Mouse (Mus musculus): ENCODE measurements around the gene Ccdc171. TPM values are rescaled to one million over a fixed set of nuclear protein-coding genes. Genes with fewer than 3 reads are reported as not detected.
"Not testable (repeated sequence)": the region's sequence is repeated elsewhere in the genome, so short reads cannot be mapped to it uniquely, and the experiment has no call there.

Gene Ccdc171
- total RNA-seq, 4 experiments from 2014 or later = 2.6 to 3.4 (median 2.9) TPM

DNA sequence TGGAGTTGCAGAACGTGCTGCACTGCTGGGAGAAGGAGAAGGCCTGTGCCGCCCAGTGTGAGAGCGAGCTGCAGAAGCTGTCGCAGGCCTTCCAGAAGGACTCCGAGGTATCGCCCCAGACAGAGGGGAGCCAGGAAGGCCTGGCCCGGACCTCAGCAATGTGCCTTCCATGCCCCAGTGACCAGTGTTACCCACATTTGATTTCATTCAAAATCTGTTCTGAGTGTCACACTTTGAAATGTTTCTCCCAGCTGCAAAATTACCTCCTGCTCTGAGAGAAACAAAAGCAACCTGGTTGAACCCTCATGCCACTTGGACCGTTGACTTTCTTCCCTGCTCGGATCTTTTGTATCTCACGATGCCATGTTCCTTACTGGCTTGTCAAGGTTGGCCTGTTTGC is 133.1 kb downstream of the Ccdc171 start:
- no peak for DNase-seq

DNA sequence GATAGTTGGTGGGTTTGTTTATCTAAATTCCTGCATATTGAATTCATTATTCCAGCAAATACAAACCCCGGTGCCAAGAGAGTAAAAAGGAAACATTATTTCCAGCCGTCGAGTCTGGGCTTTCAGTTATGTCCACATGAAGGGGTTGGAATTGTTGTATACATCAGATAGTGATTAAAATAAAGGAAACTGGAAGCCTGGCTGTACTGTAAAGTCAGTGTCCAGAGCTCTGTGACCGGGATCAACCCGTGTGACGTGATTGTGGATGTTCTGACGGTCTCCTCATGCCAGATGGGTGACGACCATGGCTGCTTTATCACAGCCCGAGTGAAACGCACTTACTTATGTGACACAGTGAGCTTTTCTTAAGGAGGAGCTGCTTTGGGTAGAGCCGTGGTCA is 134.1 kb downstream of the Ccdc171 start:
- DNase-seq = no peak

DNA sequence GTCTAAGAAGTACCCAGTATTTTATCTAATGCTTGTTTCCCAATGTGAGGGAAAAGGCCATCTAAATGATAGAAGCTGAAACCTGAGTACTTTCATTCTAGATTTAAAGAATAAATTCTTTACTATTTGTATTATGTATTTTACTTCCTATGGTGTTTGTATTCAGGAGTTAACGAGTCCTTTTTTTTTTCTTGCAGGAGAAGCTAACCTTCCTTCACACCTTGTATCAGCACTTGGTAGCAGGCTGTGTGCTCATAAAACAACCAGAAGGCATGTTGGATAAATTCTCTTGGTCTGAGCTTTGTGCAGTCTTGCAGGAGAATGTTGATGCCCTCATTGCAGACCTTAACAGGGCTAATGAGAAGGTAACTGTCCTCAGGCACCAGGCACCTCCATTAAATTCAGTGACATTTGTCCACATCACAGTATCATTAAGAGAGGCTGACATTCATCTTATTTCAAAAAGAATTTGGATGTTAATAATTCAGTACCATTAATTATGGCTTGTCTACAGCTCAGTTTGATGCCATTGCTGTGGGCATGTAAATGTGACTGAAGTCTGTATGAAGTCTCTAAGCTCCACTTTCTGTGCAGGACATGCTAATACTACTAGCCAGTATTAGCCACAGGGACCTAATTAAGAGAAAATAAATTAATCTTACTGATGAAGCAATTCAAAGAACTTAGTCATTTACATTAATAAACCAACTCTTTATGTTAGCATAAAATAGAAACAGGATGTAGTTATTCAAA is 136.3 kb downstream of the Ccdc171 start:
- DNase-seq = no peak

DNA sequence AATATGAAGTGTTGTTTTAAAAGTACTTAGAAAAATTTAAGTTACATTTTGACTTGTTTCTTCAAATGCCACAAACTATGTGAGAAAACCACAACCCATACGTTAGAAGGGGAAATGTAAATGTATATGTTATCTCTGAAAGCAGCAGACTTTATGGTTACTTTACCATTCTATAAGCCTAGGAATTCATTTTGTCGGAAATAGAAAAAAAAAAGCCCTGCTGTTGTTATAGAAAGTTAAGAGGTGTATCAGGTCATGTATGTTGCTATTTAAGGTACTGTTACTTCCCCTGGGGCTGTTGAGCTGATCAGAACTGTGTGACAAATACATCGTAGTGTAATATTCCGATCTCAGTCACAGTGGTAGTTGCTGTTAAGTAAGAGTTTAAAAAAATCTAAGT is 137.0 kb downstream of the Ccdc171 start:
- DNase-seq = no peak

DNA sequence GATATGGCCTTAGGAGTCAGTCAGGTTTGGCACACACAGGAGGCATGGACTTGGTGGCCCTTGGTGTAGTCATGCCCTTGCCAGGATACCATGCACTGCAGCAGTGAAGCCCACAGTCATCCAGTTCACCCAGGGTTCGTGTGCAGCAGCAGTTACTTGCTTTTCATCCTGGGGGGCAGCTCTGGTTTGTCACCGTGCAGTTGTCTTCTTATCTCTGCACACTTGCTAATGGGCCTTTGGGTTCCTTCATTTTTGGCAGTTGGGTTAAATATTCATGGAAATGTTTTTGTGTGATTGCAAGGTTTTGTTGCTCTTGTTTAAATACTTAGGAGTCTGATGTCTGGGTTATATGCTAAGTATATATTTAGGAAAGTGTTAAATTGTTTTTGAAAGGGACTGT is 144.2 kb downstream of the Ccdc171 start:
- DNase-seq = no peak

DNA sequence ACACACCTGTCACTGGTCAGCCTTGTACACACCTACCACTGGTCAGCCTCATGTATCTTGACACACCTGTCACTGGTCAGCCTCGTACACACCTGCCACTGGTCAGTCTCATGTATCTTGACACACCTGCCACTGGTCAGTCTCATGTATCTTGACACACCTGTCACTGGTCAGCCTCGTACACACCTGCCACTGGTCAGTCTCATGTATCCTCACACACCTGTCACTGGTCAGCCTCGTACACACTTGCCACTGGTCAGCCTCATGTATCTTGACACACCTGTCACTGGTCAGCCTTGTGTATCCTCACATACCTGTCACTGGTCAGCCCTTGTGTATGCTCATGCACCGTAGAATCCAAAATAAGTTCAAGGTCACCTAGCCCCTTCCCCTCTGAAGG is 150.0 kb downstream of the Ccdc171 start:
- DNase-seq = not testable (repeated sequence)

DNA sequence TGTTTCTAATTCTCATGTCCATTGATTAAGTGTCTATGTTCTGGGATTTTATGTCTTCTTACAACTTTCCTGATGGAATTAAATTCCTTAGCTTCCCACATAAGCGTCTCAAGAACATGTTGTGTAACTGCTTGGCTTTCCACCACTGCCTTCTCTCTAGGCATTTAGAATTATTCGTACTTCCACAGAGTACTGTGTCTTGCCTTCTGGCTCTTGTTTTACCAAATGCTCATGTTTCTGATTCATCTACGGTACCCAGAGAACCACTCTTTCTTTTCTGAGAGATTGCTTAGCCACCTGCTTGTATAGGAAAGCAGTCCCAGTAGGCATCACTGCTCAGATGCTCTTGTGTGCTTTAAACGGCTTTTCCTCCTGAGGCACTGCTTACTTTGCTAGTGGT is 151.1 kb downstream of the Ccdc171 start:
- no peak for DNase-seq

DNA sequence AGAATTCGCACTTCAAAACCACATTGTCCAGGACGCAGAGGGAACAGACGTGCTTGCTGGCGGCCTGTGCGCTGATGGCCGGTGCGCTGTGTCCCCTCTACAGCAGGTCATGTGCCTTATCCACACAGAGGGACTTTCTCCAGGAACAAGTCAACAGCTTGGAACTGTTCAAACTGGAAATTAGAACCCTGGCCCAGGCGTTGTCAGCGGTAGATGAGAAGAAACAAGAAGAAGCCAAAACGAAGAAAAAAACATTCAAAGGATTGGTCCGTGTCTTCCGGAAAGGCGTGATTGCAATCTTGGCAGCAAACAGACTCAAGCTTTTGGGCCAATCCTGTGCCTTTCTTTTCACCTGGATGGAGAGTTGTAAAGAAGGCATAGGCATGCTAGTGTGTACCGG is 155.7 kb downstream of the Ccdc171 start:
- no peak for DNase-seq

DNA sequence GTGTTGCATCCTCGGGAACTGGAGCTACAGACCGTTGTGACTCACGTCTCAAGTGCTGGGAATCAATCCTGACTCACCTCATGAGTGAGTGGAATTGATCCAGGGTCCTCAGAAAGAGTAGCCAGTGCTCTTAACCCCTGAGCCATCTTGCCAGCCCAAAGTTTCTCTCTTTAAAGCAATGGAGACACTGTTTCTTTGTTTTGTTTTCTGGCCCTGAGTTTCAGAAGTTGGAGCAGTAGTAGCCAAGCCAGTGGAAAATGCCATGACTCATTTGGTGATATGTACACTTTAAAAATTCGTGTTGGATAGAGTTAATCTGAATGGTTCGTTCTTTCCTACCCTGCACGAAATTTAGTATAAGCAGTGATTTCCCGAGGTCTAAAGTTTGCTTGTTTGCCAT is 157.5 kb downstream of the Ccdc171 start:
- DNase-seq = no peak

DNA sequence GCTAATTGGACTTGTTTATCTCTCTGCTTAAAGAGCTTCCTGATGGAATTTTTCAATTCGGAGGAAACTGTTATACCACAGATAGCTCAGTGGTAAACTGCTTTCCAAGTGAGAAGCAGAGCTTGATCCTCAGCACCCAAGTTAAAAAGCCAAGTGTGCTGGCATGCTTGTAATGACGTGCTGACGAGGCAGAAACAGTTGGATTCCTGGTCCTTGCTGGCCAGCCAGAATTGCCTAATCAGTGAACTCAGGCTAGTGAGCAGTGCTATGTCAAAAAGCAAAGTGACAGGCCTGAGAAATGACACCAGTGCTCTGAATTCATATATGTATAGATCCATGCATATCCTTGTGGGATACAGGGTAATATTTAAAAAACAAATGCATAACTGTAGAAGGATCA is 174.8 kb downstream of the Ccdc171 start:
- DNase-seq = no peak

DNA sequence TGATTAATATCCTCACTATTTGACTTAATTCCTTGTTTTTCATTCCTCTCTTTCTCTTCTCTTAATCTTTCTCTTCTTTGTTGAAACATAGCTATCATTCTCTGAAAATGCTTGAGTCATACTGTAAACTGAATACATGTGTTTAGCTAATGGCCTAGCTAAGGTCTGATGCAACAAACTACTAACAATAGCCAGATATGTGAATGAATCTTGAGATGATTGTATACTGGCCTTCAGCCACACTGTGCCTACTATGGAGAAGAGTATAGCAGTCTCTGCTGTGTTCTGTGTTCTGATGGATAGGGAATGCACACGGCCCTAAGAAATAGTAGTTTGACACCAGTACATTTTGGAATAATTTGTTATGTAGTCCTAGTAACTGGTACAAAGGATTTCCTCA is 191.7 kb downstream of the Ccdc171 start:
- DNase-seq = no peak

DNA sequence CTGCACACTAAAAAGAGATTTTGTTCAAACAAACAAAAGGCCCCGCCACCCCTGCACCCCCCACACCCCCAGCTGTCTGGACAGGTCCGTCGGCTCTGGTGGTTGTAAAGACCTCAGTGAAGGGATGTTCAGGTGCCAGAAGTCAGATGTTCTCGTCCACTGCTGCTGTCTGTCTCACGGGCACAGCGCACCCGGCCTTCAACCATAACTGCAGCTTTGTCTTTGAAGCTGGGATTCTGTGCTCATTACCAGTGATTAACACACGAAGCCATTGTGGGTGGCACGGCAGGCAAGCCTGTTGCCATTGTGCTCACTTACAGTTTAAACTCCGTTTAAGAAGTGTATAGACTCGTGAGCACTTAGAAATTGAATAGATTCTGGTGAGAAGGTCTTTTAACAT is 194.5 kb downstream of the Ccdc171 start:
- DNase-seq = no peak

DNA sequence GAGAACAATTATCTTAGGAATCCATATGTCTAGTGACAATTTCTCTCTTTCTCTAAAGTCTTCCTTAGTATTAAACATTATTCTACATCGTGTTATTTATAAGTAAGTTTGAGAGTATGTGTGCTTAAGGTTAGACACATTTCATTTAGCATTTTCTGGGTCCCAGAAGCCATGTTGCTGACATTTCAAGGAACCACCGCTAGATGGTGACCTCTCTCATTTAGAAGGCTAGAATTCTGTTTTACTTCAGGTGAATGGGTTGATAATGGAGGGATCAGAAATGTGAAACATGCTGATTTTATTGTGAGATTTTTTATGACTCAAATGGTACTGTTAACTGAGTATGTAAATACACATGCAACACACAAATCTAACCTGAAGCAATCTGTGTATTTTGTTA is 199.8 kb downstream of the Ccdc171 start:
- DNase-seq = no peak

DNA sequence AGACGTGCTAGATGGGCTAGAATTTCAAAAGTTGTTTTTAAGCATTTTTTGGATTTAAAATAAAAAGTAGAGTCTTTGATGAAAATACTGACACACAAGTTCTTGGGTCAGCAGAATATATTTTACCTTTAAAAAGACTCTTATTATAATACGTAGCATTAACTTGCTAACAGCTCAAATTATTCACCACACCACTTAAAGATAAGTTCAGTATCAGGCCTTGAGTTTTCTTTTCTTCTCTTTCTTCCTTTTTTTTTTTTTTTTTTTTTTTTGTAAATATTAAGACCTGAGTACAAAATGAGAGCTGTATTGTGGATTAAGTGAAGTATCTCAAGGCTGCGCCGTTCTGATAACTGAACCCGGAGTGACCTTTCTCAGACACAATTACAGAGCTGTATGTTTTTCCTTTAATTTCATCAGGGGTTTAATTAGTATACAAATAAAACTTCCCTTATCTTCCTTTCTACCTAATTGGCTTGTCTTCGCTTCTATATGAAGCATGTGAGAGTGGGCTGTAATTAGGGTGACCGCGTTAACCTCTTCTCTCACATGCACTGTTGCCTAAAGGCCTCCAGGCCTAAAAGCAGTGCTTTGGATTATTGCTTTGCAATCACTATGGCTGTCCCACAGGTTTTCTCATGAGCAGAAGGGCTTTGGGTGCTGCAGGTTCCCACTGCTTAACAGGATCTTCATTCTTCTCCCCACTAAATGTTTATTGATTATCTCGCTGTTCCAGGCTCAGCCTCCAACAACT is 214.0 kb downstream of the Ccdc171 start:
- DNase-seq = no peak

DNA sequence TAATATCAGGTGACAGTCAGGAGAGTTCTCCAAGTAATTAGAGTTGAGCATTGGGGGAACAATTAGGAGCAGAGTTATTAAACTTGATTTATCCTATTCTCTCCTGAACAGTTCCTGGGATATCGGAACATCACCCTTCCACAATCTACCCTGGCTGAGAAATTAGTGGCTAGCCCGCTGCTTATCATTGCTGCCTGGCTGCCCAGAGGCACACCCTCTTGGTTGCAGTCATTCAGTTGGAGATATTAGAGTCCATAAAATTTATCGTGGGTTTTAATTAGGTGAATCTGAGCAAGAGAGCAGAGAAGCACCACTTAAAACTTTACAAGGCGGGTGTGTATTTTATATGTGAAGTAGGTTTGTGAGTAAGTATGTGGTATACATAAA is 214.5 kb downstream of the Ccdc171 start:
- no peak for DNase-seq

DNA sequence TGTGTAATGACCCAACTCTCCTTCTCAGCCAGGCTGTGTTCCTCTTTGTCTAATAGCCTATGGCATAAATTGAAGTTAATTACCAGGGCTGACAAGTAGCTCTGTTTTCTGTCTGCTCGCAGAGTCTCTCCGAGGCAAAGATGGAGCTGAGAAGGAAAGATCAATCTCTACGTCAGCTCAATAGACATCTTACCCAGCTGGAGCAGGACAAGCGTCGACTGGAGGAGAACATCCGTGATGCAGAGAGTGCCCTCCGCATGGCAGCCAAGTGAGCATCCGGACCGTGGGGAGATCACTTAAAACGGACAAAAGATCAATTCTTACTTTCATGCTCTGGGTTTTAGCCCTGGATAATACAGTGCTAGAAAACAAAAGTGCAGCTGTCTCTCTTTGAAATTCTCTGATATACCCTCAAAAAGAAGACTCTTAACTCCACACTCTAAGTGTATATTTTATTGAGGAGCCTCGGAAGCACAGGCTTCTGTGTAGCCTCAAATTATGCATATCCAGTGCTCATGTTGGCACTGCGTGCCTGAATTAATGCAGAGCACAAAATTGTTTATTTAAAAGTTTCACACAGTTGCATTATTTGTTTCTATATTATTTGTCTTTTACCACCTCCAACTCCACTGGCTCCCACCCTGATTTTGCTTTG is 217.6 kb downstream of the Ccdc171 start:
- DNase-seq = no peak

DNA sequence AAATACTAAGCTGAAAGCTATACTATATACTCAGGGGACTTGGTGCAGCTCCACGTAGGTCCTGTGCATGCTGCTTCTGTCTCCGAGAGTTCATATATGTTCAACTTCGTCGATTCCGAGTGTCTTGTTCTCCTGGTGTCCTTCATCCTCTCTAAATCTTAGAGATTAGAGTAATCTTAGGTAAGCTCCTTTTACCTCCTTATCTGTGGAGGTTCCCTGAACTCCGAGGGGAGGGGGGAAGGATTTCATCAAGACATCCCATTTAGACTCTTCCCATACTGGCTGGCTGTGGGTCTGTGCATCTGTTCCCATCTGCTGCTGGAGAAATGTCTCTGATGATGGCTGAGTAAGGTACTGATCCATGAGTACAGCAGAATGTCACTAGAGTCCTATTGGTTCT is 249.8 kb downstream of the Ccdc171 start:
- DNase-seq = no peak

DNA sequence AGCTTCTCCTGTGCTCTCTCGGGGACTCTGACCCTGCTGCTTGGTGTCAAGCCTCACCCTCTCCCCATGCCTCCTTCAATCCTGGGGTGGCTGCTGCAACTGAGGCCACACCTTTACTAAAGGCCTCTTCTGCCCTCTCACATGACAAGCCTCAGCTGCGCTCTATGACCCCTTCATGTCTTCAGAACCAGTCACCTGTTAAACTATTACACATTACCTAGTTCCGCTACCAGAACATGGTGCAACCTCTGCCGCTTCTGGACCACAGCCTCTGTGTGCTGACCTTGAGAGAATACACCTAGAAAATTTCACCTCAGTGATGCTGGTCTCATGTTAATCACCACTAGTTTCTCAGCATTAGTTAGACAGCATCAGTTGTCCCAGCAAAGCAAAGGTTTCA is 254.7 kb downstream of the Ccdc171 start:
- DNase-seq = no peak

DNA sequence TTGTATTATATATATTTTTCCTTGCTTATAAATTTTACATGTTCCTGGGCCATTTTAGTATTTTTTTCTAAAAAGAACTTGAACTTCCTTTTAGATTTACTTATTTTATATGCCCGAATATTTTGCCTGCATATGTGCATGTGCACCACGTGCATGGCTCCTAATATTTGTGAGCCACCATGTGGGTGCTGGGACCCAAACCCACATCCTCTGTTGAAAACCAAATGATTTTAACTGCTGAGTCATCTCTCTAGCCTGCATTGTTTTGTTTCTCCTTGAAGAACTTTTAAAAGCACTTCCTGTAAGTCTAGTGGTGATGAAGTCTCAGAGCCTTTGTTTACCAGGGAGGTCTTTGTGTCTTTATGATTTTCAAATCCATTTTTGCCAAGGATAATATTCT is 259.8 kb downstream of the Ccdc171 start:
- no peak for DNase-seq

DNA sequence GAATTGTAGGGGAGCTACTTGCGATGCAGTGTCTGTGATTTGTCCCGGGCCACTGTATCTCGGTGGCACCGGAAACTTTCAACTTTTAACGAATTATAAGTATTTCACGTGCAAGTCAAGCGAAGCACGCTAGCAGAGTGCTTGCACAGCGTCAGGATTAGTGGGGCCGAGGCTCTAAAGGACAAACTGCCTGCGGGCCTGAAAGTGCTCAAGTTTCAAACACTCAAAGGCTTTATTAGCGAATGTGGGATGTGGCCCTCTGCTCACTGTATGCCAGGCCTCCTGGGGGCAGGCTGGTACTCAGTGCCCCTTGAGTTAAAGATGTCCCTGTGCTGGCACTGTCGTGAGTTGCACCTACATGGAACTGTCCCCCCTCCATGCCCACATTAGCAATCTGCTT is 266.5 kb downstream of the Ccdc171 start:
- no peak for DNase-seq

DNA sequence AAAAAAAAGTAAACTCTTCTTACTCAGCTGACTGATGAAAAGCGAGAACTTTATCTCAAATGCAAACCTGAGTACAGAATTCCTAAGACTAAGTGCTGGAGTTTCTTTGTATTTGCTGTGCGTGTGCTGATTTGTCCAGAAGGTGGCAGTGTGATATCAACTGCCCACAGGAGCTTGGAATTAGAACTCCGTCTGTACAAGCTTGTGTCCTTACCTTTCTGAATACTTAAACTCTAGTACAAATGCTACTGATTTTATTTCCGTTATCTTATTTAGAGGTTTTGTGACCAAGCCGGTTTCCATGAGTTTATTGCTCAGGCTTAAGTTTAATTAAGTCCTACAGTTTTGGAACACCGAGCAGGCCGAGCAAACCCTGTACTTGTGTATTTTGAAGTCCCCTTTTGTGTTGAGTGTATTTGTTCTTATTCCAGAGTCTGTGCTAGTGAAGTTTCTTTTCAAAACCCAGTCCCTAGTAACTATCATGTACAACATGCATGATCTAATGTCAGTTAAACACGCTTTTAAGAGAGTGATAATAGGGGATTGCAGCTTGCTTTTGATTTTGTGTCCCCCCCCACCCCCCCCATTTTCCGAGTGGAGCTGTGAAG is 269.1 kb downstream of the Ccdc171 start:
- peak; percentile 14 for DNase-seq

DNA sequence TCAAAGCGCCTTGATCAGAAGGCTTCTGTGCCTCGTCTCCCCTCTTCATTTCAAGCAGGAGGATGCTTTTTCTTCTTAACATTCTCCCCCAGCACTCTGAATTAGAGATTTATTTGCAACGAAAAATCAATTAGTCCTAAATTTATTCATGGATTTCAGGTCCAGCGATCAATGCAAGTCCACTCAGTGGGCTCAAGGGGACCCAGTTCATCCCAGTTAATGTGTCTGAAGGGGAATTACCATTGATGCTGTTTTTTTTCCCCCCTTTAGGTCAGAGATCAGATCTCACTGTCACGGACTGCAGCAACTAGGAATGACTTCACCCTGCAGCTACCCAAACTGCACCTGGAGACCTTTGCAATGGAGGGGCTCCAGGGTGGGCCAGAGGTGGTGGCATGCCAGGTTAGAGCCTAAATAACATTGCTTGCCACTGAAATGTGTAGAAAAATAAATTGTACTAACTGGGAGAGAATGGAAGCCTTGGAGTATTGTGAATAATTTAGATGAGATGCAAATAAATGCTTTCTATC is 269.6 kb downstream of the Ccdc171 start:
- no peak for DNase-seq

DNA sequence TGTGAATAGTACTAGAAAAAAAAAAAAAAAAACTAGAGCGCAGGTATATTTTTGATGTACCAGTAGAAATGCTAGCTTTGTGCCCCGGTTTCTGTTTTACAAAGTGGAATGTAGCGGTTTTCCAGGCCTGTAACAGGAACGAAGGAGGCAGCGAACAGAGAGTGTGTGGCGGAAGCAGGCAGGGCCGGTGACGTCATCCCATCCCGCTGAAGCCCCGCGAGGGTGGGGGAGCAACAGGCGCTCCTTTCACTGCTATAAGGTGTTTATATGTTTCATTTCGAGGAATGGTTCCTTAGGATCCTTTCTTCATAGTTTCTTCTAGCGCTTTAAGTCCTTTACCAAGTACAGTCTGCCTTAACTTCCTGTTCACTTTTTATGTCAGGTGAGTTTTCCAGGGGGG is 272.6 kb downstream of the Ccdc171 start:
- DNase-seq = no peak

Data from adrenal gland, adult 8-10 months (tissue).